8 mouse cellular contexts compared by ENCODE assay signal in genomic region chr11:85972385-85972784, GRCm38 (mm10).
DNase-seq lines count a peak whose midpoint lies in the region; ATAC-seq and TF ChIP-seq lines count a peak whose summit lies in the region.

No protein-coding gene starts in this region.

- H3K4me2 ChIP-seq in kidney, embryonic 14.5 days (replicated peaks; ENCODE audit: low read depth, low read length): no peak overlapping the region
- no peak overlapping the region for H3K4me2 ChIP-seq in liver, embryonic 13.5 days

- no peak overlapping the region for H3K4me3 ChIP-seq in ES-E14 (ENCODE audit: insufficient read depth in 1 of 2, low read depth in 1 of 2, low read length in 2 of 2, poor library complexity in 1 of 2, severe bottlenecking in 1 of 2)
- H3K4me3 ChIP-seq in kidney, embryonic 14.5 days (ENCODE audit: low read length): no peak overlapping the region
- no peak overlapping the region for H3K4me3 ChIP-seq in liver, embryonic 13.5 days (replicated peaks)

- no peaks in the 10 kb centered on the region for H3K36me3 ChIP-seq in ES-E14 (ENCODE audit: control insufficient read depth, insufficient read depth, low read length, poor library complexity, severe bottlenecking)
- no peaks in the 10 kb centered on the region for H3K36me3 ChIP-seq in kidney, embryonic 14.5 days (ENCODE audit: control insufficient read depth, insufficient read depth, low read length)
- no peaks in the 10 kb centered on the region for H3K36me3 ChIP-seq in liver, embryonic 13.5 days

- peak; percentile 62 to 67 for DNase-seq in B cell, adult 2 months
- peak; percentile 48 for DNase-seq in ES-E14 (ENCODE audit: low read depth, low spot score)
- peak; percentile 52 to 67 for DNase-seq in cerebellum, adult 18-20 months
- peak; percentile 29 to 84 for DNase-seq in frontal cortex, adult 2 months (ENCODE audit: extremely low spot score in 1 of 2, low spot score in 1 of 2)
- DNase-seq in liver, embryonic 13.5 days: peak; percentile 13
- DNase-seq in retina, postnatal 1 day: peak; percentile 85
- no peak for DNase-seq in yolk sac, embryonic 10.5 days (ENCODE audit: low spot score)

- H3K27me3 ChIP-seq in kidney, embryonic 14.5 days (ENCODE audit: control insufficient read depth, insufficient read depth, low read length): no peaks in the 10 kb centered on the region
- 0 out of 2 replicates have a peak, but pooled peaks cover 4% of the 10 kb centered on the region for H3K27me3 ChIP-seq in liver, embryonic 13.5 days

- ATAC-seq in kidney, embryonic 14.5 days (ENCODE audit: low FRiP score, low TSS enrichment): peak; percentile 52; the same call in 1 of the 2 replicates
- no peak for ATAC-seq in liver, embryonic 13.5 days (ENCODE audit: low read depth)

- in situ Hi-C loops in ES-E14 (cut with MboI; ENCODE audit: low sequenced_read_pairs in 2 of 2, unreplicated experiment in 2 of 2): loop anchor here in 1 of 2 experiments (10.0 kb wide), 1 partner anchor 118 kb away; the partner anchor contains the start of gene Gm11444

- WGBS in kidney, embryonic 14.5 days: 26% methylated on average over 7 of the region's 7 CpGs
- 22% methylated on average over 7 of the region's 7 CpGs for WGBS in liver, embryonic 13.5 days (ENCODE audit: insufficient replicate concordance)

- H3K4me1 ChIP-seq in ES-E14 (ENCODE audit: control insufficient read depth in 2 of 2, insufficient read depth in 2 of 2, low read length in 2 of 2, poor library complexity in 1 of 2): no peaks in the 10 kb centered on the region
- 0 out of 2 replicates have a peak, but pooled peaks cover 11% of the 10 kb centered on the region for H3K4me1 ChIP-seq in kidney, embryonic 14.5 days (ENCODE audit: control insufficient read depth, insufficient read depth, low read length)
- H3K4me1 ChIP-seq in liver, embryonic 13.5 days (replicated peaks): no peaks in the 10 kb centered on the region

- H3K9ac ChIP-seq in ES-E14 (ENCODE audit: insufficient read depth, low read depth, low read length, poor library complexity, severe bottlenecking): no peak overlapping the region
- no peak overlapping the region for H3K9ac ChIP-seq in kidney, embryonic 14.5 days (ENCODE audit: low read depth, low read length)
- no peak overlapping the region for H3K9ac ChIP-seq in liver, embryonic 13.5 days

- no peaks in the 10 kb centered on the region for H3K9me3 ChIP-seq in ES-E14 (ENCODE audit: control insufficient read depth, insufficient read depth, low read depth, low read length)
- H3K9me3 ChIP-seq in kidney, embryonic 14.5 days (ENCODE audit: control insufficient read depth, low read length): no peaks in the 10 kb centered on the region
- H3K9me3 ChIP-seq in liver, embryonic 13.5 days (replicated peaks): no peaks in the 10 kb centered on the region

- no peak overlapping the region for H3K27ac ChIP-seq in ES-E14 (ENCODE audit: insufficient read depth, low read depth, low read length, poor library complexity, severe bottlenecking)
- no peak overlapping the region for H3K27ac ChIP-seq in kidney, embryonic 14.5 days (ENCODE audit: low read depth, low read length)
- H3K27ac ChIP-seq in liver, embryonic 13.5 days: no peak overlapping the region

TF ChIP-seq in ES-E14, 5 proteins besides CTCF, POLR2A, EP300 and RAD21:
- TF ChIP-seq CHD2 (IDR thresholded peaks at IDR 0.05; ENCODE audit: low read depth, low read length) (no peak), MAFK (IDR thresholded peaks at IDR 0.05; ENCODE audit: insufficient read depth, low read depth, low read length) (no peak), ZC3H11A (IDR thresholded peaks at IDR 0.05; ENCODE audit: borderline replicate concordance, low read depth, low read length) (peak; percentile 76), HCFC1 (IDR thresholded peaks at IDR 0.05; ENCODE audit: borderline replicate concordance, insufficient read depth, low read length) (no peak), ZNF384 (IDR thresholded peaks at IDR 0.05; ENCODE audit: low read depth, low read length) (no peak)
